ENCODE assay signal across 8 mouse cellular contexts in the genomic region with DNA sequence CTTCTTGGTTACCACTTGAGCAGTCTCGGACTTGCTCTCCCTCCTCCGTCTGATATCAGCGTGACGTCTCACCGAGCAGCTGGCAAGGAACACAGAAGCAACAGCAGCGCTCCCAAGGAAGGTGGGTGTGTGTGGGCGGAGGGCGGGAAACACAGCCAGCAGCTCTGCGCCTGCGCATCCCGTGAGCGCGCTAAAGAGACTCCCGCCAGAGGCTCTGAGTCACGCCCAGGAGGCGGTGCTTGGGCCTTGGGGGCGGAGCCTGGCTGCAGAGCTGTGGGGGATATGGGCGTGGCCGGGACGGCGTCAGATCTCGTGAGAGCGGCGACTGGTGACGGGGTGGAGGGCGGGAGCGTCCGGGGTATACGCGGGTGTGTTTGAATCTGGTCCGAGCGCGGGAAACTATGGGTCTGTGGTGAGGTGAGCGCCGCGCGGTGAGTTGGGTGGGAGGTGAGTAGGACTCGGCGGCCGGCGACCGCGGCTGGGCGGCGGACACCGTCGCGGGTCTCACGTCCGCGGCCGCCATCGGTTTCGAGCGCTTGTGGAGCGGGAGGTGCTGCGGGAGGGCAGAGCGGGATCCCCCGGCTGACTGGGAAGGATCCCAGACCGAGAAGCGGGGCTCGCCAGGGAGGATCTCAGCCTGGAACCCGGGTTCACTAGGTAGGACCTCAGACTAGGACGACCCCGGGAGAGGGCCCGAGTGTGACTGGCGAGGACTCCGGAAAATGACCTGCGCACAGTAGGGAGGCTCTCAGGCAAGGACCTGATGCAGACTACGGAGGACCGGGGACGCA. TPM values are rescaled to one million over a fixed set of nuclear protein-coding genes. Genes with fewer than 3 reads are reported as not detected.
DNase-seq lines count a peak whose midpoint lies in the region; ATAC-seq and TF ChIP-seq lines count a peak whose summit lies in the region.

A gene (plus strand): TSS at position 358 of the 791 bp plus-strand sequence.

- peak within 1 kb of the TSS; percentile 68 for H3K27ac ChIP-seq in bone marrow, adult 2 months (ENCODE audit: control insufficient read depth, insufficient read depth, low read depth, low read length, poor library complexity)
- H3K27ac ChIP-seq in embryonic facial prominence, embryonic 15.5 days (replicated peaks): peak within 1 kb of the TSS; percentile 34
- H3K27ac ChIP-seq in limb, embryonic 14.5 days (replicated peaks; ENCODE audit: low read depth, low read length): peak within 1 kb of the TSS; percentile 58; the same call in 1 of the 2 replicates
- H3K27ac ChIP-seq in midbrain, postnatal 0 days (ENCODE audit: low read depth, low read length): no peak within 1 kb of the TSS

- no peaks in the 10 kb centered on the region; the same call in 1 of the 2 replicates for H3K4me1 ChIP-seq in bone marrow, adult 2 months (ENCODE audit: control insufficient read depth, insufficient read depth, low read length)
- H3K4me1 ChIP-seq in embryonic facial prominence, embryonic 15.5 days: peaks cover 8% of the 10 kb centered on the region; the same call in 1 of the 2 replicates
- H3K4me1 ChIP-seq in limb, embryonic 14.5 days (ENCODE audit: control insufficient read depth, insufficient read depth, low read length): peaks cover 5% of the 10 kb centered on the region; the same call in 1 of the 2 replicates
- 0 out of 2 replicates have a peak, but pooled peaks cover 3% of the 10 kb centered on the region for H3K4me1 ChIP-seq in midbrain, postnatal 0 days (ENCODE audit: insufficient read depth, low read length)

- H3K27me3 ChIP-seq in embryonic facial prominence, embryonic 15.5 days: no peaks in the 10 kb centered on the region
- no peaks in the 10 kb centered on the region for H3K27me3 ChIP-seq in limb, embryonic 14.5 days (ENCODE audit: control insufficient read depth, insufficient read depth, low read length)
- H3K27me3 ChIP-seq in midbrain, postnatal 0 days (ENCODE audit: insufficient read depth, low read length): no peaks in the 10 kb centered on the region

- peak within 1 kb of the TSS; percentile 37 for H3K9ac ChIP-seq in embryonic facial prominence, embryonic 15.5 days
- H3K9ac ChIP-seq in limb, embryonic 14.5 days (ENCODE audit: low read depth, low read length, severe bottlenecking): peak within 1 kb of the TSS; percentile 90
- peak within 1 kb of the TSS; percentile 52 for H3K9ac ChIP-seq in midbrain, postnatal 0 days (replicated peaks; ENCODE audit: low read length, poor library complexity, severe bottlenecking)

- ATAC-seq in embryonic facial prominence, embryonic 15.5 days (ENCODE audit: insufficient number of reproducible peaks, low FRiP score, low TSS enrichment, low read depth): peak; percentile 97
- peak; percentile 98 for ATAC-seq in limb, embryonic 14.5 days (ENCODE audit: low FRiP score, low read depth)
- ATAC-seq in midbrain, postnatal 0 days (ENCODE audit: low FRiP score): peak; percentile 99

- H3K4me2 ChIP-seq in embryonic facial prominence, embryonic 15.5 days (replicated peaks): peak within 1 kb of the TSS; percentile 88
- H3K4me2 ChIP-seq in limb, embryonic 14.5 days (replicated peaks; ENCODE audit: low read depth, low read length, severe bottlenecking): peak within 1 kb of the TSS; percentile 86
- peak within 1 kb of the TSS; percentile 97 for H3K4me2 ChIP-seq in midbrain, postnatal 0 days (ENCODE audit: low read depth, low read length, poor library complexity, severe bottlenecking)

- TF ChIP-seq POLR2A in bone marrow, adult 2 months (IDR thresholded peaks at IDR 0.05; ENCODE audit: borderline replicate concordance, control insufficient read depth, low read depth, low read length): peak; percentile 59; the same call in 1 of the 2 replicates
- TF ChIP-seq POLR2A in limb, embryonic 14.5 days (IDR thresholded peaks at IDR 0.05; ENCODE audit: borderline replicate concordance, extremely low read depth, insufficient read depth, insufficient read length): peak; percentile 29; the same call in 1 of the 2 replicates

- TF ChIP-seq CTCF in bone marrow, adult 2 months (IDR thresholded peaks at IDR 0.05; ENCODE audit: control insufficient read depth, insufficient read depth, low read length): no peak
- TF ChIP-seq CTCF in midbrain, postnatal 0 days (IDR thresholded peaks at IDR 0.05): no peak; the same call in 1 of the 2 replicates

- H3K4me3 ChIP-seq in bone marrow, adult 2 months (replicated peaks; ENCODE audit: control insufficient read depth, low read depth, low read length): peak within 1 kb of the TSS; percentile 92
- peak within 1 kb of the TSS; percentile 60 for H3K4me3 ChIP-seq in embryonic facial prominence, embryonic 15.5 days (replicated peaks)
- H3K4me3 ChIP-seq in limb, embryonic 14.5 days (replicated peaks; ENCODE audit: low read length): peak within 1 kb of the TSS; percentile 80
- H3K4me3 ChIP-seq in midbrain, postnatal 0 days (ENCODE audit: low read depth, low read length): peak within 1 kb of the TSS; percentile 59

- WGBS in bone marrow, adult 2 months: under 1% methylated on average over 72 of the region's 72 CpGs
- WGBS in embryonic facial prominence, embryonic 15.5 days: under 1% methylated on average over 72 of the region's 72 CpGs
- WGBS in limb, embryonic 14.5 days: under 1% methylated on average over 55 of the region's 72 CpGs
- WGBS in midbrain, postnatal 0 days: under 1% methylated on average over 67 of the region's 72 CpGs

- H3K36me3 ChIP-seq in embryonic facial prominence, embryonic 15.5 days: peaks cover 28% of the 10 kb centered on the region
- peaks cover 28% of the 10 kb centered on the region; the same call in 1 of the 2 replicates for H3K36me3 ChIP-seq in limb, embryonic 14.5 days (ENCODE audit: control insufficient read depth, insufficient read depth, low read length)
- H3K36me3 ChIP-seq in midbrain, postnatal 0 days (ENCODE audit: insufficient read depth, low read length): no peaks in the 10 kb centered on the region

- peaks cover 22% of the 10 kb centered on the region; the same call in 1 of the 2 replicates for H3K9me3 ChIP-seq in embryonic facial prominence, embryonic 15.5 days (replicated peaks)
- peaks cover 22% of the 10 kb centered on the region for H3K9me3 ChIP-seq in limb, embryonic 14.5 days (ENCODE audit: control insufficient read depth, low read length)
- peaks cover 4% of the 10 kb centered on the region; the same call in 1 of the 2 replicates for H3K9me3 ChIP-seq in midbrain, postnatal 0 days (ENCODE audit: low read length)

- peak; percentile 99 for DNase-seq in 416B (ENCODE audit: low read depth)
- peak; percentile 97 for DNase-seq in heart, adult 8-10 months (ENCODE audit: low spot score)
- DNase-seq in kidney, adult 9 months: peak; percentile 98
- peak; percentile 97 for DNase-seq in limb, embryonic 14.5 days (ENCODE audit: low spot score)
- peak; percentile 99 for DNase-seq in midbrain, postnatal 0 days (ENCODE audit: low spot score)
- peak; percentile 99 for DNase-seq in spleen, postnatal 14 days (ENCODE audit: low spot score in 2 of 2)

RNA-seq across cellular contexts. Expression of the gene that starts here (rescaled TPM):
- 46.8 and 57.5 TPM in 2 replicates for polyA plus RNA-seq in bone marrow, adult 2 months (2011; ENCODE audit: insufficient read depth, insufficient read length, low replicate concordance, missing spikeins)
- polyA plus RNA-seq in embryonic facial prominence, embryonic 15.5 days (2015; fragmentation: Nextera tagmentation; extraction: Ambion mirVana): 28.5 and 32.4 TPM in 2 replicates
- total RNA-seq in heart, adult 8-10 months (2022): 1 to 10 TPM; 2.6 to 4.2 (median 2.7) TPM
- polyA plus RNA-seq in limb, embryonic 14.5 days (2012; rRNA removed): 19.5 and 24.1 TPM in 2 replicates
- 37.1 and 37.4 TPM in 2 replicates for polyA plus RNA-seq in limb, embryonic 14.5 days (2014; fragmentation: Nextera tagmentation; extraction: Ambion mirVana)
- total RNA-seq in midbrain, postnatal 0 days (2014; rRNA removed): 6.2 and 7.9 TPM in 2 replicates
- polyA plus RNA-seq in midbrain, postnatal 0 days (2015; fragmentation: Nextera tagmentation; extraction: Ambion mirVana): 2.6 and 3.2 TPM in 2 replicates

Comparison
In these comparisons a context has a peak if more than half of its experiments do, and no peak if none do; other contexts are left out.
1. H3K9ac ChIP-seq: peak in every context shown above with its lines; median percentile 90 in limb, embryonic 14.5 days; 52 in midbrain, postnatal 0 days; 37 in embryonic facial prominence, embryonic 15.5 days.